Mouse (Mus musculus) midbrain, postnatal 0 days (tissue): Measurements from ENCODE around the gene Slc25a3. TPM values are rescaled to one million over a fixed set of nuclear protein-coding genes. Genes with fewer than 3 reads are reported as not detected.

Source experiments
- ATAC-seq: fragments of 200-750 bp; cut with Nextera tagmentation; 2 replicates; pipeline ENCODE4 v1.8.0; 2017; ENCODE audit warnings: moderate number of reproducible peaks, mild to moderate bottlenecking, moderate TSS enrichment, moderate library complexity; ENCODE audit not compliant: low FRiP score
- DNase-seq: peaks from one replicate; pipeline ENCODE4 v3.0.0-alpha.2; 2015; ENCODE audit warnings: low spot score
- H3K27ac ChIP-seq: fragments of 300-500 bp; sonication (generic); 2 replicates; pipeline ENCODE4 v1.5.1; 2014; ENCODE audit warnings: low read depth, mild to moderate bottlenecking, low read length, mixed read lengths
- H3K27me3 ChIP-seq: fragments of 300-500 bp; sonication (generic); 2 replicates; pipeline ENCODE4 v1.6.1; 2014; ENCODE audit warnings: low read length, control low read depth, mixed read lengths; ENCODE audit not compliant: insufficient read depth
- H3K36me3 ChIP-seq: fragments of 300-500 bp; sonication (generic); 2 replicates; pipeline ENCODE4 v1.6.1; 2014; ENCODE audit warnings: low read length, control low read depth, mixed read lengths; ENCODE audit not compliant: insufficient read depth
- H3K4me1 ChIP-seq: fragments of 300-500 bp; sonication (generic); 2 replicates; pipeline ENCODE4 v1.6.1; 2014; ENCODE audit warnings: mild to moderate bottlenecking, control low read depth, antibody characterized with exemption, low read length, mixed read lengths; ENCODE audit not compliant: insufficient read depth
- H3K4me2 ChIP-seq: fragments of 300-500 bp; sonication (generic); 2 replicates; pipeline ENCODE4 v1.6.1; 2014; ENCODE audit warnings: low read depth, mild to moderate bottlenecking, low read length, mixed read lengths; ENCODE audit not compliant: poor library complexity, severe bottlenecking
- H3K4me3 ChIP-seq: fragments of 300-500 bp; sonication (generic); 2 replicates; pipeline ENCODE4 v1.5.1; 2014; ENCODE audit warnings: low read depth, mild to moderate bottlenecking, low read length, moderate library complexity
- H3K9ac ChIP-seq: fragments of 300-500 bp; sonication (generic); replicated peaks from 2 replicates; pipeline ENCODE4 v1.6.1; 2014; ENCODE audit warnings: mild to moderate bottlenecking, low read length, moderate library complexity, mixed read lengths; ENCODE audit not compliant: poor library complexity, severe bottlenecking
- H3K9me3 ChIP-seq: fragments of 300-500 bp; sonication (generic); 2 replicates; pipeline ENCODE4 v1.6.1; 2016; ENCODE audit warnings: low read length, control low read depth
- CTCF ChIP-seq: IDR thresholded peaks from 2 replicates; pipeline ENCODE4 v1.5.1; 2016; ENCODE audit warnings: antibody characterized with exemption, mild to moderate bottlenecking
- WGBS: fragments of 180-500 bp; shearing (Covaris S2); extraction: QIAGEN DNeasy Blood & Tissue Kit; methylation state at CpG from one replicate; pipeline ENCODE4 v1.1.7; 2014; 5-methylcytosine and 5-hydroxymethylcytosine counted together
- polyA plus RNA-seq: library from polyadenylated mRNA; unstranded; fragments of >200 nt; fragmentation: Nextera tagmentation; extraction: Ambion mirVana; gene quantifications from 2 replicates; pipeline ENCODE4 v1.2.1, GENCODE M21; 2015
- total RNA-seq: library from RNA; depleted of rRNA; stranded (reverse); fragments of >200 nt; gene quantifications from 2 replicates; pipeline ENCODE4 v1.2.3, GENCODE M21; 2014

Slc25a3 gene
- total and polyA plus RNA-seq, 2 experiments from 2014 or later, result 430 to 640 TPM

DNA sequence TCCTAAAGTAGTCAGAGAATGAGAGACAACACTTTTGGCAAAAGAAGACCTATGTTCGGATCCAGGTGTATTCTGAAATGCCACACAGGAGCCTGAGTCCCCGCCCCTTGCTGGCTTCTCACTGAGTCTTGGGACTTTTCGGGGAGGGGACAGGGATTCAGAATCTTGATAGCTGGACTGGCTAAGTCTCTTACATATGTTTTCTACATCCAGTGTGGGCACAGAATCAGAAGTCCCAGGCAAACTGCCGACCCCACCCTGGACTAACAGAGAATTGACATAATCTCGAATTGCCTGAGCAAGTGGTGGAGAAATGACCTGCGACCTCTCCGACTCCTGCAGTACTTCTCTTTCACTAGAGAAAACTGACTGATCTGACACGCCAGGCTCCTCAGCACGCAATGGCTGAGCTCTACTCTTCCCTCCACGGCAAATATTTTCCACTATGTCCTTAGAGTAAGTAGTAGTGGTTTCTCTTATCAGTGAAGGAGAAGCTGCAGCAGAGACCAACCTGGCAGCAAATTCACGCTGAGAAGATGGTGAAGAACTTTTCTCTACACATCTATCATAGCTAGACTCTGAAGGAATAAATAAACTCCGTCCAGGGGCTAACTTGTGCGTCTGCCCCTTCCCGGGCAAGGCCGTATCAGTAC is 38.8 kb upstream of the Slc25a3 start:
- Histone ChIP-seq H3K27ac (no peak overlapping the region), H3K9me3 (no peaks in the 10 kb centered on the region), H3K27me3 (no peaks in the 10 kb centered on the region), H3K4me3 (no peak overlapping the region), H3K4me2 (no peak overlapping the region), H3K4me1 (no peaks in the 10 kb centered on the region), H3K9ac (no peak overlapping the region), H3K36me3 (peaks cover 30% of the 10 kb centered on the region)
- DNase-seq (no peak), ATAC-seq (no peak)
- WGBS, result 90% methylated on average over 15 of the region's 15 CpGs
- TF ChIP-seq CTCF, result no peak

DNA sequence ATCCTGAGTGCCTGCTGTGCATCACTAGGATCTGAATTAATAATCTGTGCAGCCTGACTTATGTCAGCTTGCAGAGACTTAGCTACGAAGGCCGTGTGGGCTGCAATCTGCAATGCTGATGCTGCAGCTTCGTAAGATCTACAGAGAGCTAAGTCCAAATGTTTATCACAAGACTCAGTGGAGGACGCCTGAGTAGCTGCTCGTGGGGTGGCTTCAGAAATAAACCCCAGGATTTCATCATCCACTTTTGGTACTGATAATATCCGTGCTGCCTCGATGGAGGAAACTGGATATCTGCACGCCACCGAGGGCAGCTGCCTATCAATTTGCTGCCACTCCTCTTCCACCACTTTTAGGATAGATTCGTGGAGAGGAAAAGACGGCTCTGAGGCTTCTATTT is 38.2 kb upstream of the Slc25a3 start:
- Histone ChIP-seq H3K27me3 (no peaks in the 10 kb centered on the region), H3K9me3 (no peaks in the 10 kb centered on the region), H3K4me3 (no peak overlapping the region), H3K27ac (no peak overlapping the region), H3K36me3 (peaks cover 32% of the 10 kb centered on the region), H3K4me1 (no peaks in the 10 kb centered on the region), H3K9ac (no peak overlapping the region), H3K4me2 (no peak overlapping the region)
- 84% methylated on average over 11 of the region's 11 CpGs for WGBS
- no peak for ATAC-seq
- TF ChIP-seq CTCF, result no peak
- no peak for DNase-seq

DNA sequence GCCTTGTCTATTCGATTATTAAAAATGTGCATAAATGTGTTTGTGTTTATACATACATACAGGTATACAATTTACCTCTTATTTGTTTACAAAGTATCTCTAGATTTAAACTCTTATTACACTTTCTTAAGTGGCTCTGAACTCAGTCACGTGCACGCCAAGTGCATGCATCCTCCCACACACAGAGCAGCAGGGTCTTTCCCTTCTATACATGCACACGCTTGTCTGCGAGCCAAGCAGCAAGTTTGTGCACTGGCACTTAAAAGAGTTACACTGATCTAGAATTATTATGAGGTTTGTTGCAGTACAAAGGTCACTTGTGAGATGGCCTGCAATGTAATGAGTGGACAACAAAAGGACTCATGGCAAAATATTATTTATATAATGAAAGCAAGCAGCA is 37.1 kb upstream of the Slc25a3 start:
- no peaks in the 10 kb centered on the region for H3K27me3 ChIP-seq
- H3K36me3 ChIP-seq, result peaks cover 32% of the 10 kb centered on the region
- no peak overlapping the region for H3K4me3 ChIP-seq
- WGBS, result 98% methylated on average over 5 of the region's 5 CpGs
- no peak overlapping the region for H3K27ac ChIP-seq
- DNase-seq (no peak), ATAC-seq (no peak)
- no peak for TF ChIP-seq CTCF
- H3K9me3 ChIP-seq, result no peaks in the 10 kb centered on the region
- H3K4me2 ChIP-seq, result no peak overlapping the region
- H3K4me1 ChIP-seq, result no peaks in the 10 kb centered on the region
- H3K9ac ChIP-seq, result no peak overlapping the region

GRCm38 (mm10) chr10:91158442-91158841 is 34.6 kb upstream of the Slc25a3 start:
- no peaks in the 10 kb centered on the region for H3K9me3 ChIP-seq
- H3K36me3 ChIP-seq, result peaks cover 31% of the 10 kb centered on the region
- ATAC-seq (no peak), DNase-seq (no peak)
- no peak overlapping the region for H3K9ac ChIP-seq
- no peak overlapping the region for H3K4me3 ChIP-seq
- H3K27me3 ChIP-seq, result no peaks in the 10 kb centered on the region
- no peak overlapping the region for H3K4me2 ChIP-seq
- no peaks in the 10 kb centered on the region for H3K4me1 ChIP-seq
- no peak overlapping the region for H3K27ac ChIP-seq
- TF ChIP-seq CTCF, result no peak
- 79% methylated on average over 8 of the region's 8 CpGs for WGBS

DNA sequence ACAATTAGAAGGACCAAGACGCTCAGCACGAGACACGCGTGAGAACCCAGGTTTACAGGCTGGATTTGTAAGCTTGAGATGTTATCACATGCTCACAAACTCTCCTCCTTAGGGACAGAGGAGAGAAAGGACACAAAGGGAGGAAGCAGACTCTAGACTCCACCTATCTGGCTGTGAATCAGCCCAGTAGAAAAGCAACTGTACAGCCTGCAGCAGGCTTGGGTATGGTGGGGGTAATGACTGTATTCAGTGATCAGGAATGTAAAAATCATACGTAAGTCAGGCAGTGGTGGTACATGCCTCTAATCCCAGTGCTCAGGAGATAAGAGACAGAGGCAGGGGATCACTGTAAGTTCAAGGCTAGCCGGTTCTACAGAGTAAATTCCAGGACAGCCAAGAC is 32.5 kb upstream of the Slc25a3 start:
- no peak overlapping the region for H3K4me2 ChIP-seq
- peaks cover 15% of the 10 kb centered on the region for H3K36me3 ChIP-seq
- no peak for ATAC-seq
- 79% methylated on average over 6 of the region's 6 CpGs for WGBS
- no peak for TF ChIP-seq CTCF
- no peaks in the 10 kb centered on the region for H3K9me3 ChIP-seq
- no peak overlapping the region for H3K9ac ChIP-seq
- H3K27me3 ChIP-seq, result no peaks in the 10 kb centered on the region
- H3K27ac ChIP-seq, result no peak overlapping the region
- H3K4me1 ChIP-seq, result no peaks in the 10 kb centered on the region
- no peak overlapping the region for H3K4me3 ChIP-seq
- no peak for DNase-seq

- no peaks in the 10 kb centered on the region for H3K9me3 ChIP-seq
- H3K36me3 ChIP-seq, result peaks cover 27% of the 10 kb centered on the region
- H3K27ac ChIP-seq, result no peak overlapping the region
- no peak for DNase-seq
- H3K4me1 ChIP-seq, result no peaks in the 10 kb centered on the region
- ATAC-seq, result no peak
- H3K4me3 ChIP-seq, result no peak overlapping the region
- no peak overlapping the region for H3K4me2 ChIP-seq
- H3K9ac ChIP-seq, result no peak overlapping the region
- H3K27me3 ChIP-seq, result no peaks in the 10 kb centered on the region
- WGBS, result 89% methylated on average over 10 of the region's 10 CpGs
- TF ChIP-seq CTCF, result no peak
These were observed 30.1 kb upstream of the Slc25a3 start for GRCm38 (mm10) chr10:91153894-91154503.
